Mouse (Mus musculus) adrenal gland, adult (tissue): ENCODE data around the gene Gfpt1.
A peak's percentile ranks its signal among the peaks of the same experiment; 100 is the strongest.

Experiments
- DNase-seq, 2 experiments: peaks; one replicate each; pipeline ENCODE4 v3.0.0; 2022 to 2023; ENCODE audit warnings: low spot score in 1 of 2; ENCODE audit not compliant: inconsistent age in 2 of 2

Gene Gfpt1

DNA sequence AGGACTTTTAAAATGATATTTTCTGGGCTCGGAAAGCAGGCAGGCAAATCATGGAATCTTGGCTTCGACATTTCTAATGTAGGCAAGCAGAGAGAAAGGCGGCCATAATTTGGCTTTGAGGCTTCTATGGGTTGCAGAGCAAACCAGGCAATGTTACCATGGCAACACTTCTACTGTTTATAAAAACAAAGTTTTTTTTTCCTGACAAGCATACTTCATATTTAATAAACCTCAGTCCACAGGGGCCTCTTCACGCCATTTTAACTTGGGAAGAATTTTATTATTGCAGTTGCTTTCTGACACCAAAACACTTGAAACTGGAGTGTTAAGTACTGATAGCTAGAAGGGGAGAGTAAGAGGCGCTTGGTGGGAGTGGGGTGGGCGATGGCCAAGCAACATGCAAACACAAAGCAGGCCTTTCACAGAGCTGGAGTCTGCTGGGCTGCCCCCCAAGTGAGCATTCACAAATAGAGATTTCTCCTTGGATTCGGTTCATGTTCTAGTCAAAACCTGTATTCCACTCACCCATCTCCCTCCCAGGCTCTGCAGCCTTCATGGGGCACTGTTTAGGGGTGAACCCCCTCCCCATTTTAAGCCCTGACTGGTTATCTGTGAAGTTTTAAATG, 57.1 kb downstream of the Gfpt1 start:
- no peak for DNase-seq

DNA sequence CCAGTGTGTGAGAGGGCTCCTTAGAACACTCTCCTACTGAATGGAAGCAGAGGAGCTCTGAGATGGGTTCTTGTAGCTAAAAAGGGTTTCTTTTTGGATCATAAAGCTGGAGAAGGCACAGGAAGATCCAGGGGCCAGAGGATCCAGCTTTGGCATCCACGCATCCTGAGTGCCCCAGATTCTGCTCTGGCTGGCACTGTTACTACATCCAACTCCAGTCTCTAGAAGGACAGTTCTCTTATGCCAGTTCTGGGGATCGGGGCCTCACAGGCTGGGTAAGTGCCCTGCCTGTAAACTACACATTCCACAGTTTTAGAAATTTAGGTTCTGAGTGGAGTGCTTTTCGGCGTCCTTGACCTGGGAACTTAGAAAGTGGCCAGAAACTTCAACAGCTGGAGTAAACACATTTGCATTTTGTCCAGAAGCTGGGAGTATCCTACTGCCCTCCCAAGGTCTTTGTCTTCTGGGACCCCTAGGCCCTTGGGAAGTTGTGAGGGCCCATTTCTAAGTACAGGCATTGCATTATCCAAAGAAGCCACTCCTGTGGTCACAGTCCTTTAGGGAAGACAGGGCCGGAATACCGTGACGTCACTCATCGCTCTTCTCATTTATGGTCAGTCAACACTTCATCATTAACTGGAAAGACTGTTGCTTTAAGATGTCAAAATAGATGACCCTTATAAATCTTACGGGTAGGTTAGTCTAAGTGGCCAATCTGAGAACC, 57.8 kb downstream of the Gfpt1 start:
- no peak for DNase-seq

DNA sequence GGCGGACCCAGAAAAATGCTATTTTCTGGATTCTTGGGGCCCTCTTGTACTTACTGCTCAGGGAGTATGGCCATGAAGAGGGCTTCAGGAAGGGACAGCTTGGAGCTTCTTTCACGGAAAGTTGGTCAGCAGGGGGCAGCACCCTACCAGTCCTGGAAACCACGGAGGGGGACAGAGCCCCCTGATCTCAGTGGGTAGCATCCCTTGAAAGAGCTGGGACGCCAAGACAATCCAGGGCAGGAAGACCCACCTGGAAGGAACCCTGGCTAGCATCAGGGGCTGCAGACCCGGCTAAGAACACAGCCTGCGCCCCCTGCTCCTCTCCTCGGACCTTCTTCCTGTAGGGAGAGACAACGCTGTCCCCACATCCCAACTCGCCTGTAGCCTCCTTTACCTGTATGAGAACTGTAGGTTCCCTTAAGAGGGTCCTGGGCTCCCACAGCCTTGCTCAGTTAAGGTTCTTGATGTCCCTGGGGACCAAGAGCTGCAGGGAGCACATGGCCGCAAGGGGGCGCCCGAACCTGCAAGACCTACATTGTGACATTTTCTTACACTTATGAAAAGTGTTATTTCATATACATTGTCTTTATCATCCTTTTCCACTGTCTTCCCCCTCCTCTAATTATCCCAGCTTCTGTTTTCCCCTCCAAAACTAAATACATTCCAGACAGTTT, 58.8 kb downstream of the Gfpt1 start:
- peak; percentile 82 to 95 for DNase-seq

DNA sequence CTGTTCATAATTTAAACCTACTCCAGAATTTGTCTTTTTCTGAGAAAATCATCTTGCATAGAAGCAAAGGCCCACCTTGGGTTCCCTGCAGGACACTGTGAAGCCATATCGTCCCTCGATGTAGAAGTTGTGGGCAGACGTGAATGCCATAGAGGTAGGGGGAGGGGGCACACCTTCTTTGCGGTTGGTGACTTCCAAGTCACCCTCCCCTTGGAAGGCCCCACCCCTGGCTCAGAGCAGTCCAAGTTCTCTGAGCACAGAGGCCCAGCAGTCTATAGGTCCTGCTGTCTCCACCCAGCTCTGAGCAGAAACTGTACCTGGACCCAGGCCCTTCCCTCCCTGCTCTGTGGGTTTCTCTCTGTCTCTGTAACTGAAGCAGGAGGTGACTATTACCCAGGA, 59.3 kb downstream of the Gfpt1 start:
- no peak for DNase-seq

DNA sequence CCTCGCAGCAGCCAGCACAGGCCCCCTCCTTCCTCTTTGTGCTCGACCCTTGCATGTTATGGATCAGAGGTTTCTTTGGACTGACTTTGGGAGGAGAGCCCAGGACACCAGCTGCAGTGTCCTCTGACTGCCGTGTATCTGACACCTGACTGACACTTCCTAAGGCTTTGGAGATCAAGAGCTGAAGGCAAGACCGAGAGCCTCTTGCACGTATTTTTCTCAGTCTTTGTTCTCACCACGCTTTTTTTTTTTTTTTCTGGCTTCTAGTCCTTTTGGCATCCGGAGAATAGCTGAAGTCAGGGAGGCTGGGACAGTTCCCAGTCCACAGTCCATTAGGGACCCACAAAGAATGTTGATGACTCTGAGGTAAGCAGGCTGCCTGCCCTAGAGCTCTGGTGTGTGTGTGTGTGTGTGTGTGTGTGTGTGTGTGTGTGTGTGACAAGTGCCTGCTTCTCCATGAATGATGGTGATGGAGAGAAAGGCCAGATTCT, 59.8 kb downstream of the Gfpt1 start:
- DNase-seq, result no peak

DNA sequence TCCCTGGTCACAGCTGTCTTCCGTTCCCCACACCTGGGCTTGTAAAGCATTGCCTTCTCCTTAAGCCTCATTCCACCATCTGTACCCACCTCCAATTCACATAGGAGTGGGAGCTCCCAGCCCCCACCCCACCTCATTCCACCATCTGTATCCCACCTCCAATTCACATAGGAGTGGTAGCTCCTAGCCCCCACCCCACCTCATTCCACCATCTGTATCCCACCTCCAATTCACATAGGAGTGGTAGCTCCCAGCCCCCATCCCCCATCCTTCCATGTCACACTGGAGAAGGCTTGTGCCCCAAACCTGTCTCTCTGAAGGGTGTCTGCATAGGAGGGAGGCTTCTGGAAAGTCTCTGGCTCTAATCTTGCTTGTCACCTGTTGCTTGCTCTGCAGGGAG, 60.7 kb downstream of the Gfpt1 start:
- DNase-seq, result no peak

DNA sequence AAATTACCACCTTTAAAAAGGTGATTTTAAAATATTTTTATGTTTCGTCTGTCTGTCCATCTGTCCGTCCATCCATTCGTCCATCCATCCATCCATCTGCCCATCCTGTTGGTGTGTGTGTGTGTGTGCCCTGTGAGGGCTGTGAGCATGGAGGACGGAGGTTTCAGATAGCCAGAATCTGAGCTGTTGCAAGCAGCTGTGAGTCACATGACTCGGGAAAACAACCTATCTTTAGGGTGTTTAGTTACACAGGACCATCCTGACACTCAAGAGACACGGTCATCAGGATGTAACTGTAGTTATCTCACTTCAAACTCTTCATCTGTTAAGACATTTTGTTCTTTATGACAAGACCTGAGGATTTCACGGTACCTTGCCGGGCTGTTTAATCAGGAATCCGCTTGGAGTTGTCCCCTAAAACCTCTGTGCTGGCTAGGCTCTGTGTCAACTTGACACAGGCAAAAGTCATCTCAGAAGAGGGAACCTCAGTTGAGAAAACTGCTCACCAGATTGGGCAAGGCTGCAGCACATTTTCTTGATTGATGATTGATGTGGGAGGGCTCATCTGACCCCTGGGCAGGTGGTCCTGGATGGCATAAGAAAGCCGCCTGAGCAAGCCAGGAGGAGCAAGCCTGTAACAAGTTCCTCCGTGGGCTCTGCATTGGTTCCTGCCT, 61.6 kb downstream of the Gfpt1 start, which contains the start of gene D6Ertd527e:
Gene D6Ertd527e, plus strand, starts transcription at position 624 of the 674 bp plus-strand sequence.
- no peak for DNase-seq

DNA sequence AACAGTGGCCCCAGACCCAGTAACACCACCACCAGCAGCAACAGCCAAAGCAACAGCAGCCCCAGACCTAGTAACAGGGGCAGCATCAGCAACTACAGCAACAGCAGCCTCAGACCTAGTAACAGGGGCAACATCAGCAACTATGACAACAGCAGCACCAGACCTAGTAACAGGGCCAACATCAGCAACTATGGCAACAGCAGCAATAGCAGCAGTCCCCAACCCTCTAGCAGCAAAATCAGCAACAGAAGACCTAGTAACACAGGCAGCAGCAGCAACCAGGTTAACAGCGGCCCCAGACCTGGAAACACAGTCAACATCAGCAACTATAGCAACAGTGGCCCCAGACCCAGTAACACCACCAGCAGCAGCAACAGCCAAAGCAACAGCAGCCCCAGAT, 68.8 kb downstream of the Gfpt1 start:
- no peak for DNase-seq

DNA sequence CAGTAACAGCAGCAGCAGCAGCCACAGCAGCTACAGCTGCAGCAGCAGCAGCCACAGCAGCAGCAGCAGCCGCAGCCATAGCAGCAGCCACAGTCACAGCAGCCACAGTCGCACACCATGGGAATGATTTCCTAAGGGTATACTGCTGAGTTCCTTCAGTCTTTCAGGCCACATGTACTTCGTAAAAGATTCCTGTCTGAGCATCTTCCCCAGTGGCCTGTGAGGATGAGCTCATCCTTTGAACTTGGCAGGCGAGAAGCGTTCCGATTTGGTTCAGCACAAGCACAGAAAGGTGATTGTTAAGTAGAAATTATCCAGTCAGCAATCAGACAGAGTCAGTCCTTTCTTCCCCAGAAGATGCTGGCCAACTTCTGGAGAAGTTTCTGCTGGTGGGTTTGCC, 69.5 kb downstream of the Gfpt1 start:
- no peak for DNase-seq

DNA sequence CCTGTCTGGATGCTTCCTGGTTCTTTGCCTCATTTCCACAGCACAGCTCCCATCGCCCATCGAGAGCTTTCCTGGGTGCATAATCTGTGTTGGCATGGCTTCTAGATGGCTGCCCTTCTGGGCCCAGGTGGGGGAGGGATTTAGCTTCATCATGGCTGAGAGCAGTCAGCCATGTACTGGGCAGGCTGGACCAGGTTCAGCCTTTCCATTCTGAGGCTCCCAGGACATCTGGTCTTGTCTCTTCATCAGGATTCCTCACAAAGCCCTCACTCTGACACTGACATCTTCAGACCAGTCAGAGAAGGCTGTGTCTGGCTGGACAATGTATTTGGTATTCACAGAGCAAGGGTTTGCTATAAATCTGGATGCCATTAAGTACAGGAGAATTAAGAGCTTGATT, 73.3 kb downstream of the Gfpt1 start:
- DNase-seq, result no peak

DNA sequence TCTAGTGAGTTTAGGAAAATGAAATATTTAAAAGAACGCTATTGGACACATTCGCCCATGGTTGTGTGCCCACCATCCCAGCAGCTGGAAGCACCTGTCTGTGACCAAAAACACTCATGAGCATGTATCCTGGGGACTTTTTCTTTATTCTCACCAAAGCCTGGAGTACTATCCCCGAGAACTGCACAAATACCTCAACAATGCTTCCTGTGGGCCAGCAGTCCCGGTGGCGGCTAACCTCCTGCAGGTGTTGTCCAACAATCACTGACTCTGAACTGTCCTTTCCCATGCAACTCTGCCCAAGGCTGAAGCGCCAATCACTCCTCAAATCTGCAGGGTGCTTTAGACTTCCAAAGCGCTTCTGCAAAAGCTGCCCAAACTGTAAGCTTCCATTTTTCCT, 74.0 kb downstream of the Gfpt1 start:
- no peak for DNase-seq

DNA sequence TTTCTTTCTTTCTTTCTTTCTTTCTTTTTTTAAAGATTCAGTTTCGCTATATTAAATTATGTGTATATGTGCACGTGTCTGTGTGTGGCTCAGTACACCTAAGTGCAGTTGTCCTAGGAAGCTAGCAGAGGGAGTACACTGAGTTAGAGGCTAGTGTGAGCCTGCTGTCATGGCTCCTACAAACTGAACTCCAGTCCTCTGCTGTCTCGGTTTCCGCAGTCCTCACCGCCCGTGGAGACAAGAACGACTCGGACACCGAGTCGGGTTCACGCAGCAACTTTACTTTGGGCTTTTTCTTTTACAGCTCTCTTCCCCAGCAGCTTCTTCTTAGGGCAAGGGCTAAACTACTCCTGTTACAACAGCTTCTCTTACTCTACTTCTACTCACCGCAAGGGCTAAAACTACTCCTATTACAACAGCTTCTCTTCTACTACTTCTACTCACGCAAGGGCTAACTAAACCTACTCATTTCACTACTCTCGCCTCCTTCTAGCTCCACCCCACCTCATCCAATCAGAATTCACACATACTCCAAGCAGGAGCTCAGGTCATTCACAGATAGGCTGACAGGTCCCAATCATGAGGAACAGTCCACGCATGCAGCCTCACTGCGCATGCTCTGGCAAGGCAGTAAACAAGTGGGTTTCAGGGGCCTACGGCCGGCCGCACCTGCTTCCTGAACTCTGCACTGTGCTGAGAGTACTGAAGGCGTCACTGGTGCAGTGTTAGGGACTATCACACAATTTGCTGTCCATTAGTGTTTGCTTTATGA, 76.6 kb downstream of the Gfpt1 start:
- no peak for DNase-seq

DNA sequence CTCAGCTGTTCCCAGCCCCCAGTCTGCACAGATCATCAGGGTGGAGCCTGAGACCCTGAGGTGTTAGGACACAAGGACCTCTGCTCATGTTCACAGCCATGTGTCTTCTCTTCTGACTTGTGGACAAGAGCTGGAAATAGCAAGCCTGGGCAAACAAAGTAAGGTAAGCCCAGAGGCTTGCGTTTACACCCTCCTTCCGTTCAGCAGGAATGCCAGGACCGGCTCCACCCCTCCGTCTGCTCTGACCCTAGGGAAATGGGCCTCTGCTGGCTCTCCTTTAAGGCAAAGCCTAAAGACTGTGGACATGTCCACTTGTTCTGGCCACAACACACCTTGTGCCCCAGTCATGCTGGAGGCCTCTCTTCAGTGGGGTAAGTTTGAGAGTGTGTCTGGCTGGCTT, 77.3 kb downstream of the Gfpt1 start:
- no peak for DNase-seq

DNA sequence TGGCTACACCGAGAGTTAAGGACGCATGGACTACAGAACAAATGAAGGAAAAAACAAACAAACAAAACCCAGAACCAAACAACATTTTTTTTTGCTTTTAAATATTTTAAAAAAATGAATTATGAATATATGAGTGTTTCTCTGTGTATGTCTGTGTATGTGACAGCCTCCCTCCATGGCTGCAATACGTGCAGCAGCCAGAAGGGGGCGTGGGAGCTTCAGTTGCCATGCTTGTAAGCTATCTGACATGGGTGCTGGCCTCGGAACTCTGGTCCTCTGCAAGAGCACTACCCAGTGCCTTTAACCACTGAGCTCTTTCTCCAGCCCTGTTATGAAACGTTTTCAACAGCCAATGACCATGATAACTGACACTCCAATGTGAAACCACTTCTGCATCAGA, 78.0 kb downstream of the Gfpt1 start:
- no peak for DNase-seq

DNA sequence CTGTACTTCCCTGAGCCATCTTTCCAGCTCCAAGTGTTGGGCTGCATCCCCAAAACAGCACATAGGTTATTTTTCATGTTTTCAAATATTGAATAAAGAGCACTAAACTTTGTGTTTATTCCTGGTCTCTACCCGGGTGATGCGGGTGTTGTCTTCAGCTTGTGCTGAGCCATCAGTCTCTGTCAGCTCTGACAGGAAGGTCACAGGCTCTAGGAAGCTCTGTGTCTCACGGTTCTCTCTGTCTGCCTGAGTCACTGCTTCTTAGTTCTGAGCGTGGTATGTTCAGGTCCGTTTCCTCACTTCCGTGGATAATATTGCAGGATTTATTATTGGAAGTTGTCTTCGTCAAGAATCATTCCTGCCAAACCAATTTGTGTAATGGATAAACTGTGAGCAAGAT, 79.3 kb downstream of the Gfpt1 start:
- DNase-seq, result peak in 1 of 2 experiments; percentile 51

DNA sequence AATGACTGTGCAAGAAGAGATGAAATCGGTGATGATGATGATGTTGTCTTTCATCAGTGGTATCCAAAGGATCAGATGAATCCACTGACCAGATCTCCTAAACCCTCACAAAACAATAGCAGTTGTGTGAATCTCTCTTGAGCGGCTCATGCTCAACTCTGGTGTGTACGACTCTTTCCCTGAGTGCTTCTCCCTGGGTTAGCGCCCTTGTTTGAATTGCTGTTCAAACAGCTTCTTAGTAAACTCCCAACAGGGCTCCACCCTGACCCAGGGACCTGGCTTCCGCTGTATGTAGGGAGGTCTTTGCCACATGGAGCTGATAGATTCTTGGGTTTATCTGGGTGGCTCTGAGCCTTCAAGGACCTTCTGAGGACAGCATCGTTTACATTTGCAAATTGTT, 80.8 kb downstream of the Gfpt1 start:
- DNase-seq, result no peak

DNA sequence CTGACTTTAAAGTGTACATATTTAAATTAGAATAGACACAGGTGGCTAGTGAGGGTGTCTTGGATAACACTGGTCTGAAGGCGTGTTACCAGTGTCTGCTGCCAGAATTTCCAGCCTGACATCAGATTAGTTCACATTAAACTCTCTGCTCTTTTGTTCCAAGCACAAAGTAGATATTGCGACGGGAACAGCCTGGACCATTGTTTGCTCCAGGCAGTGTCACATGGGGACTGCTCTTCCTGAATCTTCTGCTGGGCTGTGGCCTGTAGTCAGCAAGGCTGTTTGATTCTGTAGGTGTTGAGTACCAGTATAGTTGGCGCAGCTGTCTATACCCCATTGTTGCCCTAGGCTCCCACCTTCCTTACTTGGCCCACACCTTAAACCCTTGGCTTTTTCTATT, 81.3 kb downstream of the Gfpt1 start:
- no peak for DNase-seq

DNA sequence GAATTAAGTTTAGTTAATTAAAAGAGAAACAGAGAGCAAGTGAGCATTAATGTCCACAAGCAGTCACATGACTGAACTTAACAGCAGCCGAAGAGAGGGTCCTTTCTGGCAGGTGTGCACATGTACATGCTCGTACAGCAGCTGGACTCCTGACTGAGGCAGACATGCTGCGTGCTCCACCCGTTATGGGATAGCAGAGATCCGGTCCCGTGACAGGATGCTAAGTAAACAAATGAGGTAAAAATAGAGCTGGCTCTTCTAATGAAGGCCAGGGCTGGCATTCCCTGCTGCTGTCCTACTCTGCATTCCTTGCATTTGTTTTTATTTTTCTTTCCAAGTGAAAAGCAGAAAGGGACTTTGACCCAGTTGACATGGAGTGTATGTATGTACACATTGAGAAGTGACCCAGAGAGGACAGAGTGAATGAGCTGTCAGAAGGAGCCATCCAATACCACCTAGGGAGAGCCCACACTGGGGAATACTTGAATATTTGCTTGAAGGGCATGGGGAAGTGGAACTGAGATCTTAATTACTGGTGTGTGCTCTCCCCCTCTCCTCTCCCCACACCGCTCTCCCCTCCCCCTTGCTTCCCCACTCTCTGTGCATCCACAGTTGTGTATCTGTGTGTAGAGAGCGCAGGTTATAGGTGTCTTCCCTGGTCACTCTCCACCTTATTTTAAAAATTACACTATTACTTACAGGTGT, 84.6 kb downstream of the Gfpt1 start:
- no peak for DNase-seq

DNA sequence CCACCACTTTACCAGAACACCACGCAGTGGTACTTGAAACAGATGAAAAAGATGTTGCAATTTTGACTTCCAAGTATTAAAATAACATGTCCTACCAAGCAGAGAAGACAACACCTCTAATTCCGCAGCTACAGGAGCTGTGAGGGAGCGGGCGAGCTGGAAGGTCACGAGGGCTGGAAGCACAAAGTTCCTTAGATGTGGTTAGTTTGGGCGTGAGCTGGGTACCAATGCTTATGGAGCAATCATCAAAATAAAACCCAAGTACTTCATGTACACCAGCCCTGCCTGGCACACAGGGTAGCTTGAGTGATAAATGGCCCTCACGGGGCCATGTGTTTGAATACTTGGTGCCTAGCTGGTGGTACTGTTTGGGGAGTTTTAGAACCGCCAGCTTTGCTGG, 87.2 kb downstream of the Gfpt1 start:
- no peak for DNase-seq

DNA sequence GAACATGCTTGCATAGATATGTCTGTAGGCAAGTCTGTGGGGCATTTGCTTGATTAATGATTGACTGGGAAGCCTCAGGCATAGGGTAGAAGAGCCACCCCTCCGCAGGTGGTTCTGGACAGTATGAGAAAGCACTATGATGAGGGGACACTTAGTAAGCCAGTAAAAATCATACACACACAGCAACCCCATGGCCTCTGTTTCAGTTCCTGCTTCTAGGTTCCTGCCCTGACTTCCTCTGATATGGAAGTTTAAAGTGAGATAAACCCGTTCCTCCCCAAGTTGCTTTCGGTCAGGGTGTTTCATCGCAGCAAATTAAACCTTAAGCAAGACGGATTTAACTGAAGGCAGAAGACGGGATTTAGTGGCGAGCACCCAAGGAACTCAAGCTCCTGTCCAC, 88.0 kb downstream of the Gfpt1 start:
- no peak for DNase-seq
